Mouse (Mus musculus) erythroblast, embryonic 14.5 days (primary cell): ENCODE data around the gene Nrip2.

ENCODE experiments used
- GATA1 ChIP-seq: IDR thresholded peaks from 2 replicates; pipeline ENCODE4 v1.6.1; 2012; ENCODE audit warnings: low read length, inconsistent platforms, mixed read lengths
- TAL1 ChIP-seq: IDR thresholded peaks from 3 replicates; pipeline ENCODE4 v1.6.1; 2012; ENCODE audit warnings: low read length, inconsistent platforms, mixed read lengths

GRCm38 (mm10) chr6:128447063-128447462, 48.0 kb downstream of the Nrip2 start:
- TF ChIP-seq GATA1 (no peak), TAL1 (no peak)
